Mouse (Mus musculus) intestine, embryonic 14.5 days (tissue): ENCODE measurements around the gene Creb3l2. TPM values are rescaled to one million over a fixed set of nuclear protein-coding genes. Genes with fewer than 3 reads are reported as not detected.
"Not testable (repeated sequence)": the region's sequence is repeated elsewhere in the genome, so short reads cannot be mapped to it uniquely, and the experiment has no call there.

Experiments
- ATAC-seq: fragments of 200-750 bp; cut with Nextera tagmentation; replicated peaks from 2 replicates; pipeline ENCODE4 v1.8.0; 2017; ENCODE audit warnings: low read depth, moderate number of reproducible peaks, moderate TSS enrichment, moderate library complexity; ENCODE audit not compliant: low FRiP score, low TSS enrichment
- DNase-seq: peaks from one replicate; pipeline ENCODE4 v3.0.0-alpha.2; 2018; ENCODE audit warnings: low spot score
- H3K27ac ChIP-seq: fragments of 300-500 bp; sonication (generic); 2 replicates; pipeline ENCODE4 v1.5.1; 2014; ENCODE audit warnings: low read depth, mild to moderate bottlenecking, control low read depth
- H3K27me3 ChIP-seq: fragments of 300-500 bp; sonication (generic); replicated peaks from 2 replicates; pipeline ENCODE4 v1.6.1; 2014; ENCODE audit warnings: low read length, control low read depth; ENCODE audit not compliant: control insufficient read depth, insufficient read depth
- H3K36me3 ChIP-seq: fragments of 300-500 bp; sonication (generic); 2 replicates; pipeline ENCODE4 v1.6.1; 2014; ENCODE audit warnings: low read length, control low read depth; ENCODE audit not compliant: control insufficient read depth, insufficient read depth
- H3K4me1 ChIP-seq: fragments of 300-500 bp; sonication (generic); replicated peaks from 2 replicates; pipeline ENCODE4 v1.6.1; 2014; ENCODE audit warnings: low read length, control low read depth, mixed read lengths; ENCODE audit not compliant: control insufficient read depth, insufficient read depth
- H3K4me2 ChIP-seq: fragments of 300-500 bp; sonication (generic); 2 replicates; pipeline ENCODE4 v1.6.1; 2014; ENCODE audit warnings: low read length
- H3K4me3 ChIP-seq: fragments of 300-500 bp; sonication (generic); 2 replicates; pipeline ENCODE4 v1.5.1; 2014; ENCODE audit warnings: low read depth, low read length, control low read depth, mixed read lengths
- H3K9ac ChIP-seq: fragments of 300-500 bp; sonication (generic); 2 replicates; pipeline ENCODE4 v1.6.1; 2014; ENCODE audit warnings: mild to moderate bottlenecking, low read length
- H3K9me3 ChIP-seq: fragments of 300-500 bp; sonication (generic); 2 replicates; pipeline ENCODE4 v1.6.1; 2016; ENCODE audit warnings: low read length, control low read depth; ENCODE audit not compliant: control insufficient read depth
- WGBS: fragments of 180-500 bp; shearing (Covaris S2); extraction: QIAGEN DNeasy Blood & Tissue Kit; methylation state at CpG from one replicate; pipeline ENCODE4 v1.1.7; 2014; 5-methylcytosine and 5-hydroxymethylcytosine counted together
- polyA plus RNA-seq: library from polyadenylated mRNA; unstranded; fragments of >200 nt; fragmentation: Nextera tagmentation; extraction: Ambion mirVana; gene quantifications from 2 replicates; pipeline ENCODE4 v1.2.1, GENCODE M21; 2014

Gene Creb3l2
- polyA plus RNA-seq, 1 experiment from 2014 or later: 22.9 TPM

DNA sequence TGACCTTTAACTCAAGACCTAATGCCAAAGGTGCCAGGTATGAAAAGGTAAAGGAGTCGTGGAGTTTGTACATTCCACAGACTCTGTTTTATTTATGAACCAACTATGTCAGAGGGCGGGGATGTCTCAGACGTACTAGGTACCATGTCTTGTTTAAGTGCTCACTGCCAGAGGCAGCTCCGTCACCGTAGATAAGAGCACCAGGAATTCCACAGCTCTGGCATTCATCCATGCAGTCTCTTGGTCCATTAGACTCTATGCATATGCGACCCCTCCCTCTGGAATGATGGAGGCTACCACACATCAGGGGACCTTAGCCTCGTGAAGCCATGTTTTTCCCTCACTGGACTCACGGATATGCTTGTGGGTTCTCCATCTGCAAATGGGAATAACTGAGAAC, 53.0 kb downstream of the Creb3l2 start:
- Histone ChIP-seq H3K9ac (no peak overlapping the region), H3K36me3 (peaks cover 3% of the 10 kb centered on the region; the same call in 1 of the 2 replicates), H3K27ac (no peak overlapping the region), H3K4me3 (no peak overlapping the region), H3K27me3 (no peaks in the 10 kb centered on the region), H3K4me1 (peaks cover 17% of the 10 kb centered on the region), H3K9me3 (no peaks in the 10 kb centered on the region), H3K4me2 (no peak overlapping the region)
- DNase-seq (no peak), ATAC-seq (0 out of 2 replicates have a peak, but pooled peaks have one; percentile 19)
- 35% methylated on average over 8 of the region's 8 CpGs for WGBS

DNA sequence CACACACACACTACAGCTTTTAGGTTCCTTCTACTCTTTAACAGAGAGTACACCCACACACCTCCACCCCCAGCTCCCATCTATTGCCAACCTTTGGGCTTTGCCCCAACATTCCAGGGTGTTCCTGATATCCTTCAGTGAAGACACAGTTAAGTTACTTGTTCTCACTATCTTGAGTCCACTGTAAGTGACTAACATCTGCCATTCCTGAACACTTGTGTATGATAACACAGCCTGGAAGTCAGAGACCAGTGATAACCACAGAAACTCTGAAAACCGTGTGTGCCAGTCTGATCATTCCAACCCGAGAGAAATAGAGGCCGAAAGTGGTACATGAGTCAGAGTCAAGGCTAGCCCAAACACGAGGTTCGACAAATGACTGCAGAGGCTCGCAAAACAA, 53.4 kb downstream of the Creb3l2 start:
- WGBS: 53% methylated on average over 6 of the region's 6 CpGs
- ATAC-seq (no peak), DNase-seq (no peak)
- H3K4me1 ChIP-seq: peaks cover 17% of the 10 kb centered on the region
- H3K9me3 ChIP-seq: no peaks in the 10 kb centered on the region
- H3K4me3 ChIP-seq: no peak overlapping the region
- no peak overlapping the region for H3K4me2 ChIP-seq
- no peak overlapping the region for H3K9ac ChIP-seq
- H3K36me3 ChIP-seq: peaks cover 3% of the 10 kb centered on the region; the same call in 1 of the 2 replicates
- H3K27me3 ChIP-seq: no peaks in the 10 kb centered on the region
- no peak overlapping the region for H3K27ac ChIP-seq

DNA sequence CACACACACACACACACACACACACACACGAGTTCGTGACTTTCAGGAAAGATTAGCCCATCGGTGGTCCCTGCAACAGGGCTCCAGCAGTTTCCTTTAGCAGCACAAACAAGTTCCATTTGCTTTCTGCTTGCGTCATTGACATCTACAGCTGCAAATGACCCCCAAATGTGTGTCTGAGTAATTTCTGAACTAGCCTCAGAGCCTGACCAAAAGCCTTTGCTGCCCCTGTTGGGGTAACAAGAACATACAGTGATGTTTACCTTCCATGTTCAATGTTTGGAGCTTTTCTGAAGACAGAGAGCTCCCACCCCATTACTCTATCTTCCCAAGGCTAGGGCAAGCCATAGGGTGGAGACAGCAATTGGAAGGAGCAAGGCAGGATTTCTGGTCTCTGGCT, 54.7 kb downstream of the Creb3l2 start:
- no peak overlapping the region for H3K4me2 ChIP-seq
- 85% methylated on average over 4 of the region's 4 CpGs for WGBS

DNA sequence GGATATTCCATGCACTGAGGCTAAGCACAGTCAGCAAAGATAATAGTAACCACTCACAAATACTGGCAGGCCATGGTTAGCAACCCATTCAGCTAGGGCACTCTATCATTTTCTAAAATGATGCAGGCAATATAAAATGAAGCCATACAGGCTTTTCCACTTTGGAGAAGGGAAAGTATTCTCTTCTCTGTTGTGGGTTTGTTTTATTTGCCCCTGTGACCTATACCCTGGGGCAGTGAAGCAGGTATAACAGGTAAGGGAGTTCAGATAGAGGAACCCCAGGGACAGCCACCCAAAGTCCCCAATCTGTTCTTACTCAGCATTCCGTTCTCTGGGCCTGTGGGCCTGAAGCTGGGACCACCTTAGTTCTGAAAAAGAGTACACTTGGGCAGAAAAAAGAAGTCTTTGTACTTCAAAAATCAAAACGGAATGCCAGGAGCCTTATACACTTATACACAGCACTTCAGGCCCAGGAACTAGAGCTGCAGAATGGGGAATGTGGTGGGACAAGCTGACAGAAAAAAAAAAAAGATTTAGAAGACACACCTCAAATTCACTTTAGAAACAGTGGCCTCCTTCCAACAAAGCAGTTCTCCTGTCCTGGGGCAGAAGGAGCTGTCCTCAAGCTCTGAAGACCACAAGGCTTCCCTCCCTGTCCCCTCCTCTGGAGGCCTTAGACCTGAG, 56.2 kb downstream of the Creb3l2 start:
- ATAC-seq: no peak
- no peak overlapping the region for H3K27ac ChIP-seq
- 83% methylated on average over 2 of the region's 2 CpGs for WGBS
- DNase-seq: no peak
- H3K4me3 ChIP-seq: no peak overlapping the region
- no peak overlapping the region for H3K4me2 ChIP-seq
- no peaks in the 10 kb centered on the region for H3K9me3 ChIP-seq
- no peak overlapping the region for H3K9ac ChIP-seq
- no peaks in the 10 kb centered on the region for H3K27me3 ChIP-seq
- H3K36me3 ChIP-seq: peaks cover 3% of the 10 kb centered on the region; the same call in 1 of the 2 replicates
- 0 out of 2 replicates have a peak, but pooled peaks cover 4% of the 10 kb centered on the region for H3K4me1 ChIP-seq

More for the DNA sequence above, 54.7 kb downstream of the Creb3l2 start:
- DNase-seq (no peak), ATAC-seq (no peak)
- no peaks in the 10 kb centered on the region for H3K9me3 ChIP-seq
- peaks cover 3% of the 10 kb centered on the region; the same call in 1 of the 2 replicates for H3K36me3 ChIP-seq
- H3K27me3 ChIP-seq: no peaks in the 10 kb centered on the region
- H3K9ac ChIP-seq: no peak overlapping the region
- H3K4me3 ChIP-seq: no peak overlapping the region
- peaks cover 17% of the 10 kb centered on the region; the same call in 1 of the 2 replicates for H3K4me1 ChIP-seq
- no peak overlapping the region for H3K27ac ChIP-seq

GRCm38 (mm10) chr6:37382761-37383160, 59.2 kb downstream of the Creb3l2 start:
- 89% methylated on average over 6 of the region's 6 CpGs for WGBS
- DNase-seq: no peak
- H3K27me3 ChIP-seq: no peaks in the 10 kb centered on the region
- ATAC-seq: no peak
- peaks cover 25% of the 10 kb centered on the region for H3K36me3 ChIP-seq
- H3K4me2 ChIP-seq: no peak overlapping the region
- no peak overlapping the region for H3K9ac ChIP-seq
- H3K9me3 ChIP-seq: no peaks in the 10 kb centered on the region
- no peaks in the 10 kb centered on the region for H3K4me1 ChIP-seq
- no peak overlapping the region for H3K4me3 ChIP-seq
- no peak overlapping the region for H3K27ac ChIP-seq

- H3K4me1 ChIP-seq: 0 out of 2 replicates have a peak, but pooled peaks cover 3% of the 10 kb centered on the region
- H3K4me2 ChIP-seq: no peak overlapping the region
- H3K27ac ChIP-seq: no peak overlapping the region
- 83% methylated on average over 12 of the region's 12 CpGs for WGBS
- DNase-seq (no peak), ATAC-seq (no peak)
- peaks cover 24% of the 10 kb centered on the region for H3K36me3 ChIP-seq
- H3K27me3 ChIP-seq: no peaks in the 10 kb centered on the region
- no peak overlapping the region for H3K4me3 ChIP-seq
- H3K9ac ChIP-seq: no peak overlapping the region
- no peaks in the 10 kb centered on the region for H3K9me3 ChIP-seq
These were observed 63.9 kb downstream of the Creb3l2 start for GRCm38 (mm10) chr6:37377836-37378580.

GRCm38 (mm10) chr6:37377387-37377786, 64.6 kb downstream of the Creb3l2 start:
- H3K4me3 ChIP-seq, H3K9ac ChIP-seq, H3K9me3 ChIP-seq, H3K4me1 ChIP-seq, H3K4me2 ChIP-seq, ATAC-seq, H3K27ac ChIP-seq, H3K27me3 ChIP-seq, DNase-seq: not testable (repeated sequence)
- 81% methylated on average over 3 of the region's 3 CpGs for WGBS
- H3K36me3 ChIP-seq: peaks cover 24% of the 10 kb centered on the region

DNA sequence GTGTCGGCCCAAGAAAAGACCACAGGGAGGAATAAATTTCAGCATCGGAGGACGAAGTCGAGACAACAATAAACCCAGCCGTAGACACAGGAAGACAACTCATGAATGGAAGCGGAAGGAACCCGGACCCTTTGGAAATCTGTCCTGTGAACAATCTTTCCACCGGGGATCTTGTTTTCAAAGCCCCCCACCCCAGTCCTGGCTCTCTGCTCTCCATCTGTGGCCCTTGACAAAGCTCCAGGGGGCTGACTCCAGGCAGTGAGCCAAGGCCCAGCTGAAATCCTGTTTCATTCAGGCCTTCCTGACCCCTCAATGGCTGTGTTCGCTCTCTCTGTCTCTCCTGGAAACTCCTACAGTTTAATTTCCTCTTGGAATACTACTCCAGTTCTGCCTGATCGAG, 66.5 kb downstream of the Creb3l2 start:
- Histone ChIP-seq H3K27ac (no peak overlapping the region), H3K9ac (no peak overlapping the region), H3K4me3 (no peak overlapping the region), H3K27me3 (no peaks in the 10 kb centered on the region), H3K4me1 (0 out of 2 replicates have a peak, but pooled peaks cover 3% of the 10 kb centered on the region), H3K9me3 (no peaks in the 10 kb centered on the region), H3K36me3 (peaks cover 27% of the 10 kb centered on the region), H3K4me2 (no peak overlapping the region)
- ATAC-seq (no peak), DNase-seq (no peak)
- 78% methylated on average over 10 of the region's 10 CpGs for WGBS
